Mouse (Mus musculus): Measurements from ENCODE around the gene Gm20458. TPM values are rescaled to one million over a fixed set of nuclear protein-coding genes. Genes with fewer than 3 reads are reported as not detected.

The Gm20458 gene
- 22.8 and 23.3 TPM in 2 replicates for polyA plus RNA-seq (2015; fragmentation: Nextera tagmentation; extraction: Ambion mirVana)

DNA sequence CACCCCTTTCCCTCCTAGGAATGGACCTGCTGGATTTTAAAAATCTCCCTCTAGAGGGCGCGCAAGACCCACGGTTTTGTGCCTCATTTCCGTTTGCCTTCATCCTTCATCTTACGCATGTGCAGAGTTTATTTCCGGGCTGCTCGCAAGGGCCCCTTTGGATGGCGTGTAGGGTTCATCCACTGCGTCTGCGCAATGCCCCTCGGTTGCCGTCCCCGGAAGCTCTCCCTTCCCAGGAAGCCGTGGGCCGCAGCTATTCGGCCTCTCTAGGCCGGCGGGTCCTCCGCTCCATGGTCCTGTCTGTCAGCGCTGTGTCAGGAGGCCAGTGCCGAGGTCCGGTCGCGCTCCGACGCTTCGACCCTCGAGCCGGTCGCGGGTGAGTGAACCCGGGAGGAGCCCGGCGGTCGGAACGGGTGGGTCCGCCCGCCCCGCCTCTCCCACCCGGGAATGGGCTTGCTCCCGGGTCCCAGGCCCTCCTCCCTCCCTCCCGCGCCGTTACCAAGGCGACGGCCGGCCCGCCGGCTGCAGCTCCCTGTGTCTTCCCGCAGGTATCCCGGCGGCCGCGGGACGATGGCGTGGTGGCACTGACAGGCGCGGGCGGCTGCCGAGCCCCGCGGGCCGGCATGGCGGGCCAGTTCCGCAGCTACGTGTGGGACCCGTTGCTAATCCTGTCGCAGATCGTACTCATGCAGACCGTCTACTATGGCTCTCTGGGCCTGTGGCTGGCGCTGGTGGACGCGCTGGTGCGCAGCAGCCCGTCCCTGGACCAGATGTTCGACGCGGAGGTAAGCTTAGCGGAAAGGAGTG lies at the start of gene Gm20458:
TSS of gene Gm20458 (plus strand) at position 223 of the 807 bp plus-strand sequence.
- Histone ChIP-seq H3K4me2 (ENCODE audit: low read length) (peak within 1 kb of the TSS; percentile 68), H3K27ac (peak within 1 kb of the TSS; percentile 75), H3K4me1 (replicated peaks; ENCODE audit: insufficient read depth, low read length) (peaks cover 13% of the 10 kb centered on the region), H3K4me3 (replicated peaks; ENCODE audit: low read depth, low read length) (peak within 1 kb of the TSS; percentile 48), H3K9ac (ENCODE audit: low read depth, low read length) (peak within 1 kb of the TSS; percentile 61), H3K27me3 (ENCODE audit: insufficient read depth, low read length) (no peaks in the 10 kb centered on the region), H3K36me3 (ENCODE audit: insufficient read depth, low read length) (peaks cover 16% of the 10 kb centered on the region), H3K9me3 (replicated peaks; ENCODE audit: low read length) (no peaks in the 10 kb centered on the region)
- WGBS: under 1% methylated on average over 68 of the region's 79 CpGs
- peak; percentile 86 for TF ChIP-seq CTCF (IDR thresholded peaks at IDR 0.05; ENCODE audit: low read depth)
- DNase-seq (ENCODE audit: low spot score) (peak; percentile 100), ATAC-seq (replicated peaks; ENCODE audit: low FRiP score, low read depth) (peak; percentile 97)

DNA sequence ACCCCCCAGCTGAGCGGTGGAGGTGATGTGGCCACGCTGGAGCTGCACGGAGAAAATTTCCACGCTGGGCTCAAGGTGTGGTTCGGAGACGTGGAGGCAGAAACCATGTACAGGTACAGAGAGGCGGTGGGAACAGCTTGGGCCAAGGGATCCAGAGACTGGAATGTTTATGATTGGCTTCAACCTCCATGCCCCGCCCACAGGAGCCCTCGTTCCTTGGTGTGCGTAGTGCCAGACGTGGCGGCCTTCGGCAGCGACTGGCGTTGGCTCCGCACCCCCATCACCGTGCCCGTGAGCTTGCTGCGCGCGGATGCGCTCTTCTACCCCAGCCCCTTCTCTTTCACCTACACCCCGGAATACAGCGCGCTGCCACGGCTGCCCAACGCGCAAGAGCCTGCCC lies 46.6 kb upstream of the Gm20458 start:
- Histone ChIP-seq H3K9ac (ENCODE audit: low read depth, low read length) (0 out of 2 replicates have a peak overlapping the region, but pooled peaks have one; percentile 2), H3K4me1 (replicated peaks; ENCODE audit: insufficient read depth, low read length) (no peaks in the 10 kb centered on the region), H3K27ac (no peak overlapping the region), H3K27me3 (ENCODE audit: insufficient read depth, low read length) (peaks cover 5% of the 10 kb centered on the region; the same call in 1 of the 2 replicates), H3K4me3 (replicated peaks; ENCODE audit: low read depth, low read length) (no peak overlapping the region), H3K4me2 (ENCODE audit: low read length) (peak overlapping the region; percentile 37), H3K36me3 (ENCODE audit: insufficient read depth, low read length) (no peaks in the 10 kb centered on the region), H3K9me3 (replicated peaks; ENCODE audit: low read length) (no peaks in the 10 kb centered on the region)
- DNase-seq (ENCODE audit: low spot score) (no peak), ATAC-seq (replicated peaks; ENCODE audit: low FRiP score, low read depth) (no peak; the same call in 1 of the 2 replicates)
- WGBS: 34% methylated on average over 25 of the region's 28 CpGs
- TF ChIP-seq CTCF (IDR thresholded peaks at IDR 0.05; ENCODE audit: low read depth): no peak

DNA sequence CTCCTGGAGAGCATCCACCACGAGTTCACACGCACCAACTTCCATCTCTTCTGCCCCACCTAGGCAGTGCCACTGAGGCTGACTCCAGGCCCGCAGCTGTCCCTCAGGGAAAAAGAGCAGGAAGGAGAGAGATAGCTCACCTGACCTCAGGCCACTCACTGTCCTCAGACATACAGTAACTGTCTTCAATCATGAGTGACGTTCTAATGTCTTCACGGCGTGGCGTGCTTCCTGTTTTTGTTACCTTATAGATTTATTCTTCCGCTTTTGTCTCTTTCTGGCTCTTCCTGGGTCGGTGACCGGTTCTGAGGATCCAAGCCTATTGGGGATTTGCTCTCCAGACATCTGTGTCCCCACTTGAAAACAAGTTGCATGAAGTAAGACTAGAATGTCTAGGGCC lies 46.2 kb upstream of the Gm20458 start:
- H3K27me3 ChIP-seq (ENCODE audit: insufficient read depth, low read length): peaks cover 5% of the 10 kb centered on the region; the same call in 1 of the 2 replicates
- peak overlapping the region; percentile 37 for H3K4me2 ChIP-seq (ENCODE audit: low read length)
- no peak overlapping the region for H3K27ac ChIP-seq
- WGBS: 61% methylated on average over 10 of the region's 10 CpGs
- TF ChIP-seq CTCF (IDR thresholded peaks at IDR 0.05; ENCODE audit: low read depth): no peak
- H3K36me3 ChIP-seq (ENCODE audit: insufficient read depth, low read length): no peaks in the 10 kb centered on the region
- H3K4me1 ChIP-seq (replicated peaks; ENCODE audit: insufficient read depth, low read length): no peaks in the 10 kb centered on the region
- ATAC-seq (replicated peaks; ENCODE audit: low FRiP score, low read depth) (no peak), DNase-seq (ENCODE audit: low spot score) (no peak)
- no peaks in the 10 kb centered on the region for H3K9me3 ChIP-seq (replicated peaks; ENCODE audit: low read length)
- no peak overlapping the region for H3K4me3 ChIP-seq (replicated peaks; ENCODE audit: low read depth, low read length)
- H3K9ac ChIP-seq (ENCODE audit: low read depth, low read length): 0 out of 2 replicates have a peak overlapping the region, but pooled peaks have one; percentile 2

DNA sequence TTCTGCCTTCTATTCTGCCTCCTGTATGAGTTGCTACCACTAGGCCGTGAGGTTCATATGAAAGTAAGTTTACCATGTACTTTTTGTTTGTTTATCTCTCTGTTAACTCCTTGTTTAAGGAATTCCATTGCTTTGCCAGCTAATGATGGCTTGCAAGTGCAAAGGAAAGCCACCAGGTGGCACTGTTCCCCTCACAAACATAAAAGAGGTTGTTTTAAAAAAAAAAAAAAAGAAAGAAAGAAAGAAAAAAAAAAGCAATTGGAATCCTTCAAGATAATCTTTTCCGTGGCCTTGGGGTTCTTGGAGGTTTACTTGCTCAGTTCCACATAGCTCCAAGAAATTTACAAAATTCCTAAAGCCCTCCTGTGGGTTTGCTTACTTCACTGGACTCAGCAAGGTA lies 43.6 kb upstream of the Gm20458 start:
- Histone ChIP-seq H3K27ac (peak overlapping the region; percentile 66; the same call in 1 of the 2 replicates), H3K9me3 (replicated peaks; ENCODE audit: low read length) (no peaks in the 10 kb centered on the region), H3K36me3 (ENCODE audit: insufficient read depth, low read length) (no peaks in the 10 kb centered on the region), H3K4me2 (ENCODE audit: low read length) (no peak overlapping the region), H3K4me1 (replicated peaks; ENCODE audit: insufficient read depth, low read length) (no peaks in the 10 kb centered on the region), H3K27me3 (ENCODE audit: insufficient read depth, low read length) (no peaks in the 10 kb centered on the region), H3K9ac (ENCODE audit: low read depth, low read length) (no peak overlapping the region), H3K4me3 (replicated peaks; ENCODE audit: low read depth, low read length) (no peak overlapping the region)
- TF ChIP-seq CTCF (IDR thresholded peaks at IDR 0.05; ENCODE audit: low read depth): peak; percentile 88
- ATAC-seq (replicated peaks; ENCODE audit: low FRiP score, low read depth) (no peak), DNase-seq (ENCODE audit: low spot score) (peak; percentile 81)
- WGBS: 0% methylated on average over 2 of the region's 2 CpGs

DNA sequence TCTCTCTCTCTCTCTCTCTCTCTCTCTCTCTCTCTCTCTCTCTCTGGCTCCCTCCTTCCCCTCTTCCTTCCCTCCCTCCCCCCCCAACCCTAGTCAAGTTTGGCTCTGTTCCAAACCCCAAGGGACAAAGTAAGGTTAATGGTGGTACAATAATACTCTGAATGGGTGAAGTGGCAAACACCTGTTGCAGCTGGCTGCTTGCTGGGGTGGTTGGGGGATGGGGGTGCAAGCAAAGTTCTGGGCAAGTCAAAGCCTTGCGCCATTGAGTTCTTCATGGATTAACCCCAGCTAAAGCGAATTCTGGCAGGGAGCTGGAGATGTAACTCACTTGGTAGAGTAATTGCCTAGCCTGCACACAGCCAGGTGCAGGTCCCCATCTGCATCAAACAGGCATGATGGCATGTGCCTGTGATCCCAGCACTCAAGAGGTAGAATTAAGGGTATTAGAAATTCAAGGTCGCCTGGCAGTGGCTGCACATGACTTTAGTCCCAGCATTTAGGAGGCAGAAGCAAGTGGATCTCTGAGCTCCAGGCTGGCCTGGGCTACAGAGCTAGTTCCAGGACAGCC lies 42.4 kb upstream of the Gm20458 start:
- Histone ChIP-seq H3K27ac (peak overlapping the region; percentile 66), H3K9ac (ENCODE audit: low read depth, low read length) (no peak overlapping the region), H3K4me1 (replicated peaks; ENCODE audit: insufficient read depth, low read length) (no peaks in the 10 kb centered on the region), H3K36me3 (ENCODE audit: insufficient read depth, low read length) (peaks cover 7% of the 10 kb centered on the region), H3K27me3 (ENCODE audit: insufficient read depth, low read length) (no peaks in the 10 kb centered on the region), H3K9me3 (replicated peaks; ENCODE audit: low read length) (no peaks in the 10 kb centered on the region), H3K4me2 (ENCODE audit: low read length) (no peak overlapping the region), H3K4me3 (replicated peaks; ENCODE audit: low read depth, low read length) (no peak overlapping the region)
- TF ChIP-seq CTCF (IDR thresholded peaks at IDR 0.05; ENCODE audit: low read depth): no peak
- no peak for DNase-seq (ENCODE audit: low spot score)
- 28% methylated on average over 3 of the region's 3 CpGs for WGBS
- 0 out of 2 replicates have a peak, but pooled peaks have one; percentile 34 for ATAC-seq (replicated peaks; ENCODE audit: low FRiP score, low read depth)

DNA sequence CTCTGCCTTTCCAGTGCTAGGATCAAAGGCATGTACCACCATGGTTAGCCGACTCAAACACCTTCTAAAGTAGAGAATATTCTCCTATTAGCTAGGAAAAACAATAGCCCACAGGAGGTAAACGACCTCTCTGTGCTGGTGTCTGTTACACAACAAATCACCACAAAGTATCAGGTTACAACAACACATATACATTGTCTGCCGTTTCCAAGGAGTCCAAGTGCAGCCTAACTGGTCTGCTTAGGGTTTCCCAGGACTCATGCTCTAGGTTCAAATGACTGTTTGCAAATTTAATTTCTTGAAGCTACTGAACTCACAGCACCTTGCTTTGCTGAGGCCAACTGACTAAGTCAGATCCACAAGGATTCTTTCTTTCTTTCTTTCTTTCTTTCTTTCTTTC lies 41.3 kb upstream of the Gm20458 start:
- no peak for ATAC-seq (replicated peaks; ENCODE audit: low FRiP score, low read depth)
- Histone ChIP-seq H3K9me3 (replicated peaks; ENCODE audit: low read length) (no peaks in the 10 kb centered on the region), H3K4me3 (replicated peaks; ENCODE audit: low read depth, low read length) (no peak overlapping the region), H3K4me1 (replicated peaks; ENCODE audit: insufficient read depth, low read length) (no peaks in the 10 kb centered on the region), H3K4me2 (ENCODE audit: low read length) (no peak overlapping the region), H3K36me3 (ENCODE audit: insufficient read depth, low read length) (peaks cover 18% of the 10 kb centered on the region), H3K27me3 (ENCODE audit: insufficient read depth, low read length) (no peaks in the 10 kb centered on the region), H3K27ac (peak overlapping the region; percentile 66), H3K9ac (ENCODE audit: low read depth, low read length) (no peak overlapping the region)
- TF ChIP-seq CTCF (IDR thresholded peaks at IDR 0.05; ENCODE audit: low read depth): no peak
- 0% methylated on average over 3 of the region's 3 CpGs for WGBS
- DNase-seq (ENCODE audit: low spot score): no peak

All from kidney, postnatal 0 days (tissue).